Mouse (Mus musculus) MEL (cell line): ENCODE data around the gene H2-Ob.

Experiments used
- EP300 ChIP-seq, 2 experiments: IDR thresholded peaks; 2 replicates each; pipeline ENCODE4 v1.6.1; 2011; ENCODE audit warnings: improper control_type of control experiment in 2 of 2, low read length in 2 of 2, low read depth in 1 of 2, mild to moderate bottlenecking in 1 of 2
- HCFC1 ChIP-seq: IDR thresholded peaks from 2 replicates; pipeline ENCODE4 v1.6.1; 2012; ENCODE audit warnings: low read depth, mild to moderate bottlenecking, inconsistent platforms, low read length, improper control_type of control experiment, moderate library complexity
- MAX ChIP-seq: IDR thresholded peaks from 2 replicates; pipeline ENCODE4 v1.6.1; 2011; ENCODE audit warnings: low read length, improper control_type of control experiment
- POLR2A ChIP-seq, 2 experiments: IDR thresholded peaks; 2 replicates each; pipeline ENCODE4 v1.6.1; 2011 to 2012; ENCODE audit warnings: low read length in 2 of 2, mild to moderate bottlenecking in 2 of 2, control low read depth in 1 of 2, improper control_type of control experiment in 1 of 2, low read depth in 1 of 2, moderate library complexity in 1 of 2; ENCODE audit not compliant: control insufficient read depth in 1 of 2, insufficient read depth in 1 of 2, poor library complexity in 1 of 2
- RCOR1 ChIP-seq: IDR thresholded peaks from 2 replicates; pipeline ENCODE4 v1.6.1; 2012; ENCODE audit warnings: low read depth, mild to moderate bottlenecking, inconsistent platforms, low read length, improper control_type of control experiment
- SMC3 ChIP-seq: IDR thresholded peaks from 2 replicates; pipeline ENCODE4 v1.6.1; 2011; ENCODE audit warnings: low read depth, low read length, improper control_type of control experiment
- ZC3H11A ChIP-seq: IDR thresholded peaks from 2 replicates; pipeline ENCODE4 v1.6.1; 2012; ENCODE audit warnings: low read depth, mild to moderate bottlenecking, inconsistent platforms, low read length, improper control_type of control experiment

DNA sequence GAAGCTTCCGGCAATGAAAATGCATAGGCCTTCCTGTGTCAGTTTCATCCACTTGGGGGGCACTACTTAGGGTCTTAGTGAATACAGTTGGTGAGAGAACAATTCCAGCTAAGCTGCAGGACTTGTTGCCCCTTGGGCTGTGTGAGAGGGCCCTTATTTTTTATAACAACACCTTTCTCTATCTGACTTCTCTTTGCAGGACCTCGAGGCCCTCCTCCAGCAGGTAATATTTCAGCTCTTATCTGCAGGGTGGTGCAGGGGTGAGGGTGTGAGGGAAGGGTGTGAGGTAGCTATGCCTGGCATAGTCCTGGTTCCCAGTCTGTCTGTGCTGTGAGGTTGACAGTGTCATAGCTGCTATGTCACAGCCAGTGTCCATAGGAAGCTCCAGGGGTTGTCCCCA is 29.6 kb downstream of the H2-Ob start:
- TF ChIP-seq ZC3H11A (no peak), EP300 (IDR thresholded peaks at IDR 0.05; ENCODE audit: low read depth in 1 of 2, low read length in 2 of 2) (no peak), MAX (no peak), SMC3 (no peak), HCFC1 (no peak), RCOR1 (no peak), POLR2A (IDR thresholded peaks at IDR 0.05; ENCODE audit: control insufficient read depth in 1 of 2, insufficient read depth in 1 of 2, low read depth in 1 of 2, low read length in 2 of 2, poor library complexity in 1 of 2) (no peak)
